Mouse (Mus musculus): Measurements from ENCODE around the gene Acp6. TPM values are rescaled to one million over a fixed set of nuclear protein-coding genes. Genes with fewer than 3 reads are reported as not detected.

Gene Acp6
- polyA plus RNA-seq, 1 experiment: 10.8 TPM

DNA sequence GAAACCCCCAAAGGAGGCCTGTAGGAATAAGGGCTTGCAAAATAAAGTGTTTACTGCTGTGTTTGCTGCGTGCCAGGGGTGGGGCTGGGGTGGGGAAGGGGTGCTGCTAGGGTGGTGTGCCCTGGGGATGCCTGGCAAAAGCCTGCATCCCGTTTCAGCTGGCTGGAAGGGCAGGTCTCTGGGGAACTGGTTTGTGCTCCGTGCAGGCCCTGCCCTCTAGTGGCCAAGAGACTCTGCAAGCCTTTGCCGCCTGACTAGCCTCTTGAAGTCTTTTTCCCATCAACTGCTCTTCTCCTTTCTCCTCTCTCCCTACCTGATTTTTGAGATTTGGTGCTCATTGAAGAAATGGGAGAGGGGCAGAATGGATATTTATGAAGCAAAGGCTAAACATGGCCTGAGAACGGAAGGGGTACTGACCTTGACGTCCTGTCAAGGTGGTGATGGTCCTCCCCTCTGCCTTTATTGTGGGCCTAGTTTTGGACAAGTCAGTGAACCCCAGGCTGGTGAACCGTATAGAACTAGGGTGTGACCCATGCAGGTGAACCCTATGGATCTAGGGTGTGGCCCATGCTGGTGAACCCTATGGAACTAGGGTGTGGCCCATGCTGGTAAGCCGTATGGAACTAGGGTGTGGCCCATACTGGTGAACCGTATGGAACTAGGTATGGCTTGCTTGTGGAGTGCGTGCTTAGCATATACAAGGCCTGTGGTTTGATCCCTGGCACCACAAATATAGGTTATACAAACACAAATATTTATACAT lies 26.7 kb downstream of the Acp6 start:
- H3K4me3 ChIP-seq (ENCODE audit: control insufficient read depth, low read depth, low read length): no peak overlapping the region
- no peak overlapping the region for H3K27ac ChIP-seq (ENCODE audit: control insufficient read depth, insufficient read depth, low read depth, low read length)
- H3K27me3 ChIP-seq (ENCODE audit: control insufficient read depth, insufficient read depth, low read length): no peaks in the 10 kb centered on the region
- TF ChIP-seq CTCF (IDR thresholded peaks at IDR 0.05; ENCODE audit: control insufficient read depth, insufficient read depth, insufficient replicate concordance, low read depth, low read length): peak; percentile 67; the same call in 1 of the 2 replicates
- TF ChIP-seq POLR2A (IDR thresholded peaks at IDR 0.05; ENCODE audit: control insufficient read depth, low read depth, low read length): no peak
- no peaks in the 10 kb centered on the region for H3K36me3 ChIP-seq (ENCODE audit: control insufficient read depth, insufficient read depth, low read length)
- H3K4me1 ChIP-seq (ENCODE audit: control insufficient read depth, insufficient read depth, low read length): no peaks in the 10 kb centered on the region

- no peaks in the 10 kb centered on the region for H3K4me1 ChIP-seq (ENCODE audit: control insufficient read depth, insufficient read depth, low read length)
- no peak overlapping the region for H3K4me3 ChIP-seq (ENCODE audit: control insufficient read depth, low read depth, low read length)
- TF ChIP-seq CTCF (IDR thresholded peaks at IDR 0.05; ENCODE audit: control insufficient read depth, insufficient read depth, insufficient replicate concordance, low read depth, low read length) (no peak), POLR2A (IDR thresholded peaks at IDR 0.05; ENCODE audit: control insufficient read depth, low read depth, low read length) (no peak)
- no peak overlapping the region for H3K27ac ChIP-seq (ENCODE audit: control insufficient read depth, insufficient read depth, low read depth, low read length)
- H3K27me3 ChIP-seq (ENCODE audit: control insufficient read depth, insufficient read depth, low read length): no peaks in the 10 kb centered on the region
- H3K36me3 ChIP-seq (ENCODE audit: control insufficient read depth, insufficient read depth, low read length): no peaks in the 10 kb centered on the region
Measured at GRCm38 (mm10) chr3:97196571-97196970, 38.0 kb downstream of the Acp6 start.

GRCm38 (mm10) chr3:97199261-97199660 lies 40.7 kb downstream of the Acp6 start:
- Histone ChIP-seq H3K4me3 (ENCODE audit: control insufficient read depth, low read depth, low read length) (no peak overlapping the region), H3K27me3 (ENCODE audit: control insufficient read depth, insufficient read depth, low read length) (no peaks in the 10 kb centered on the region), H3K27ac (ENCODE audit: control insufficient read depth, insufficient read depth, low read depth, low read length) (no peak overlapping the region), H3K4me1 (ENCODE audit: control insufficient read depth, insufficient read depth, low read length) (no peaks in the 10 kb centered on the region), H3K36me3 (ENCODE audit: control insufficient read depth, insufficient read depth, low read length) (no peaks in the 10 kb centered on the region)
- no peak for TF ChIP-seq CTCF (IDR thresholded peaks at IDR 0.05; ENCODE audit: control insufficient read depth, insufficient read depth, insufficient replicate concordance, low read depth, low read length)
- no peak for TF ChIP-seq POLR2A (IDR thresholded peaks at IDR 0.05; ENCODE audit: control insufficient read depth, low read depth, low read length)

GRCm38 (mm10) chr3:97201943-97202342 lies 43.4 kb downstream of the Acp6 start:
- no peaks in the 10 kb centered on the region for H3K36me3 ChIP-seq (ENCODE audit: control insufficient read depth, insufficient read depth, low read length)
- no peak for TF ChIP-seq POLR2A (IDR thresholded peaks at IDR 0.05; ENCODE audit: control insufficient read depth, low read depth, low read length)
- TF ChIP-seq CTCF (IDR thresholded peaks at IDR 0.05; ENCODE audit: control insufficient read depth, insufficient read depth, insufficient replicate concordance, low read depth, low read length): peak; percentile 80
- no peaks in the 10 kb centered on the region for H3K27me3 ChIP-seq (ENCODE audit: control insufficient read depth, insufficient read depth, low read length)
- H3K4me1 ChIP-seq (ENCODE audit: control insufficient read depth, insufficient read depth, low read length): no peaks in the 10 kb centered on the region
- no peak overlapping the region for H3K4me3 ChIP-seq (ENCODE audit: control insufficient read depth, low read depth, low read length)
- no peak overlapping the region for H3K27ac ChIP-seq (ENCODE audit: control insufficient read depth, insufficient read depth, low read depth, low read length)

- Histone ChIP-seq H3K4me1 (ENCODE audit: control insufficient read depth, insufficient read depth, low read length) (no peaks in the 10 kb centered on the region), H3K36me3 (ENCODE audit: control insufficient read depth, insufficient read depth, low read length) (no peaks in the 10 kb centered on the region), H3K4me3 (ENCODE audit: control insufficient read depth, low read depth, low read length) (no peak overlapping the region), H3K27me3 (ENCODE audit: control insufficient read depth, insufficient read depth, low read length) (no peaks in the 10 kb centered on the region), H3K27ac (ENCODE audit: control insufficient read depth, insufficient read depth, low read depth, low read length) (no peak overlapping the region)
- TF ChIP-seq CTCF (IDR thresholded peaks at IDR 0.05; ENCODE audit: control insufficient read depth, insufficient read depth, insufficient replicate concordance, low read depth, low read length) (no peak), POLR2A (IDR thresholded peaks at IDR 0.05; ENCODE audit: control insufficient read depth, low read depth, low read length) (no peak)
Measured at GRCm38 (mm10) chr3:97203880-97204279, 45.3 kb downstream of the Acp6 start.

DNA sequence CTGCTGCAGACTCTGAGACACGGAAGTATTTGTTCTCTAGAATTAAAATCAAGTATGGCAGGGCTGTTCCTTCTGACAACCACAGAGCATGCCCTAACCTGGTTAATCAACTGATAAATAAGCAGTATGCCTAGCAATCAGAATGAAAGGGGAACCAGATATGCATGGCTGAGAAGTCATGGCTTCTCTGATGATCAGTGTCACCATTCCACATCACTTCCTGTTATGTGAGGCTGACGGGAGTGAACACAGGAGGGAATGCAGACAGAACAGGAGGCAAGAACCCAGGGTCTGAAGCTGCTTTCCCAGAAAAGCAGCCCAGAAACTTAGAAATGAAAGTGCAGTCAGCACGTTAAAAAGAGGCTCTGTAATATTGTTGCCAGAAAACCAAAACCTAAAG lies 47.9 kb downstream of the Acp6 start:
- H3K27me3 ChIP-seq (ENCODE audit: control insufficient read depth, insufficient read depth, low read length): no peaks in the 10 kb centered on the region
- H3K4me1 ChIP-seq (ENCODE audit: control insufficient read depth, insufficient read depth, low read length): no peaks in the 10 kb centered on the region
- no peak overlapping the region for H3K4me3 ChIP-seq (ENCODE audit: control insufficient read depth, low read depth, low read length)
- TF ChIP-seq POLR2A (IDR thresholded peaks at IDR 0.05; ENCODE audit: control insufficient read depth, low read depth, low read length): no peak
- no peak for TF ChIP-seq CTCF (IDR thresholded peaks at IDR 0.05; ENCODE audit: control insufficient read depth, insufficient read depth, insufficient replicate concordance, low read depth, low read length)
- no peak overlapping the region for H3K27ac ChIP-seq (ENCODE audit: control insufficient read depth, insufficient read depth, low read depth, low read length)
- no peaks in the 10 kb centered on the region for H3K36me3 ChIP-seq (ENCODE audit: control insufficient read depth, insufficient read depth, low read length)

GRCm38 (mm10) chr3:97209351-97209750 lies 50.8 kb downstream of the Acp6 start:
- no peak overlapping the region for H3K4me3 ChIP-seq (ENCODE audit: control insufficient read depth, low read depth, low read length)
- H3K4me1 ChIP-seq (ENCODE audit: control insufficient read depth, insufficient read depth, low read length): no peaks in the 10 kb centered on the region
- no peaks in the 10 kb centered on the region for H3K36me3 ChIP-seq (ENCODE audit: control insufficient read depth, insufficient read depth, low read length)
- no peak for TF ChIP-seq CTCF (IDR thresholded peaks at IDR 0.05; ENCODE audit: control insufficient read depth, insufficient read depth, insufficient replicate concordance, low read depth, low read length)
- no peak for TF ChIP-seq POLR2A (IDR thresholded peaks at IDR 0.05; ENCODE audit: control insufficient read depth, low read depth, low read length)
- no peaks in the 10 kb centered on the region for H3K27me3 ChIP-seq (ENCODE audit: control insufficient read depth, insufficient read depth, low read length)
- no peak overlapping the region for H3K27ac ChIP-seq (ENCODE audit: control insufficient read depth, insufficient read depth, low read depth, low read length)
